Mouse (Mus musculus): ENCODE data around the gene Esrrg.

DNA sequence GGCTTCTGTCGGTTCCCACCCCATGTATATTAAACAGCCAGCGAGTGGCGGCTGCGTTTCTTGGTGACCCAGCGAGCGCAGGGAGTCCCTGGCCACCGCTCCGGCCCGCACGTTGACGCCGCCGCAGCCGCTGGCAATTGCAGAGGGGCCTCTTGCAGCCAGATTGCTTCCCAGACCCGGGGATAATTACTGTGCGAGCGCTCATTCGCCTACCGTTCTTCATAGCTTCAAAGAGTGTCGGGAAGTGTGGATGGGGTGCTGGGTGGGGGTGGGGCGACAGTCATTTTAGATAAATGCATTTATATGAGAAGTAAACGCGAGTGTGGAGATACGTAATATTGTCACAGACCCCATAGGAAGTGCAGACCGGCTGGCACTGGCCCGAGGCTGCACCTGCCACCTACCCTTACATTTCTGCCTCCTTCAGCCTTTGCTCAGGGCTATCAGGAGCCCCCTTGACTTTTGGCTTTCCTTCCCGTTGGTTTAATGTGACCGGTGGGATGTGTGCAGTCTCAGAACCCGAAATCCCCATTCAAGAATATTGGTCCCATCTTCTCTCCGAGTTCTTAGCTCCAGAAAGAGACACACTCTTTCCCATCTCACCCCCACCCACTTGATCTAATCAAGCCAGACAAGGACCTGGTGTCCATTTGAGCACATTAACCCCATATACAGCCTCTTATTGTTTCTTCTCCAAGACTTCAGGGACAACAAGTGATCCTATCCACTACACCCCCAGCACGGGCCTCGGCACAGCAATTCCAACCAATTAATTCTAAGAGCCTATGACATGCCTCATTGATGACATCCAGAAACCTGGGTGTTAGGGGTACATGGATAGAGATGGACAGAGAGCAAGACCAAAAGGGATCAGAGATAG lies 3.0 kb upstream of the Esrrg start:
- TF ChIP-seq CTCF (IDR thresholded peaks at IDR 0.05) = no peak
- TF ChIP-seq EP300 (IDR thresholded peaks at IDR 0.05; ENCODE audit: insufficient read depth, low read depth, low read length) = no peak
- no peak for TF ChIP-seq POLR2A (IDR thresholded peaks at IDR 0.05; ENCODE audit: insufficient read depth, low read depth, low read length)
